8 mouse cellular contexts compared by ENCODE assay signal in the genomic region with DNA sequence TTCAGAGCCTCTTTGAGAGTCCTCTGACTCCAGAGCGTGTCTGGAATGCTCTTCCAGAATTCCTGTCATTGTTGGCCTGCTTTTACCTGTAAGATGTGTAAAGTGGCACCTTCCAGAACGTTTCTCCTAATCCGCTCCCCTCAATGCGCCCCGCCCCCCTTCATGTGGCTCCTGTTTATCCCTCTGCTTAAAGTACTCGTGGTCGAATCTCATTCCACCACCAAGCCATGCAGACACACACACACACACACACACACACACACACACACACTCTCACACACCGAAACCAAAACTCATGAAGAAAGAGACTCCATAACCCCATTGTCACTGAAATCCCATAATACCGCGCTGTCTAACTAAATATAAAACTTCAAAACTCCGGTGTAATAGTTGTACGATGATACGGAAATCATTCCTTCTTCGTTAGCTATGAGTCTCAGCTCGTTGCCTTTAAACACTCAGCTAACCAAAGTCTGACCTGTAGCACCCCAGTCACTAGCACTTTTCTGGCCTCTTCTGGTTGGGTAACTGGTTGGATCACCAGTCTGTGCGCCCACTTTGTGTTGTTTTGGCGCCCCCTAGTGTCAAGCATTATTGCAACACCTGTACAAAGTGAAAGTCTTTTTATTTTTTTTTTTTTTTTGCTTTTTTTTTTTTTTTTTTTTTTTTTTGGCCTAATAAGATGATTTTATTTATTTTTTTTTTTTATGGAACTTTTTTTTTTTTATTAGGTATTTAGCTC. TPM values are rescaled to one million over a fixed set of nuclear protein-coding genes. Genes with fewer than 3 reads are reported as not detected.
DNase-seq lines count a peak whose midpoint lies in the region; ATAC-seq and TF ChIP-seq lines count a peak whose summit lies in the region.

No protein-coding gene starts in this region.

- WGBS in hindbrain, postnatal 0 days: 49% methylated on average over 17 of the region's 17 CpGs

- no peaks in the 10 kb centered on the region for H3K36me3 ChIP-seq in hindbrain, postnatal 0 days (ENCODE audit: insufficient read depth, low read length)
- H3K36me3 ChIP-seq in megakaryocyte, embryonic 14.5 days (replicated peaks; ENCODE audit: low read length): peaks cover 5% of the 10 kb centered on the region

- H3K9ac ChIP-seq in hindbrain, postnatal 0 days (replicated peaks; ENCODE audit: low read length): no peak overlapping the region

- peak; percentile 83 for ATAC-seq in hindbrain, postnatal 0 days

- H3K4me2 ChIP-seq in hindbrain, postnatal 0 days (ENCODE audit: low read depth, low read length): 0 out of 2 replicates have a peak overlapping the region, but pooled peaks have one; percentile 16

- no peaks in the 10 kb centered on the region for H3K4me1 ChIP-seq in hindbrain, postnatal 0 days (ENCODE audit: insufficient read depth, low read length)
- H3K4me1 ChIP-seq in megakaryocyte, embryonic 14.5 days: peaks cover 35% of the 10 kb centered on the region

- H3K27me3 ChIP-seq in hindbrain, postnatal 0 days (ENCODE audit: insufficient read depth, low read length): no peaks in the 10 kb centered on the region
- H3K27me3 ChIP-seq in megakaryocyte, embryonic 14.5 days (replicated peaks): no peaks in the 10 kb centered on the region

- H3K9me3 ChIP-seq in hindbrain, postnatal 0 days (ENCODE audit: low read length): no peaks in the 10 kb centered on the region
- H3K9me3 ChIP-seq in megakaryocyte, embryonic 14.5 days: peaks cover 7% of the 10 kb centered on the region; the same call in 1 of the 2 replicates

- TF ChIP-seq CTCF in hindbrain, postnatal 0 days (IDR thresholded peaks at IDR 0.05; ENCODE audit: low read depth): peak; percentile 82

- no peak overlapping the region for H3K27ac ChIP-seq in hindbrain, postnatal 0 days

- no peak overlapping the region for H3K4me3 ChIP-seq in hindbrain, postnatal 0 days (ENCODE audit: low read length)
- peak overlapping the region; percentile 44 for H3K4me3 ChIP-seq in megakaryocyte, embryonic 14.5 days (replicated peaks)

- peak; percentile 84 for DNase-seq in R1 (ENCODE audit: low read depth, low spot score)
- peak; percentile 62 to 85 for DNase-seq in cerebellum, postnatal 4 days (ENCODE audit: low spot score in 2 of 2)
- peak; percentile 62 to 72 for DNase-seq in gastrocnemius, adult 8-10 months (ENCODE audit: low spot score in 2 of 2)
- peak; percentile 89 for DNase-seq in hindbrain, postnatal 0 days (ENCODE audit: low spot score)
- DNase-seq in left cerebral cortex, adult 18-20 months (ENCODE audit: low spot score in 2 of 2): peak; percentile 80 to 92
- peak; percentile 89 to 91 for DNase-seq in right cerebral cortex, adult 2 months (ENCODE audit: low spot score in 2 of 2)
- peak; percentile 57 for DNase-seq in urinary bladder, postnatal 10 days (ENCODE audit: low spot score)

RNA-seq across cellular contexts. Expression of gene Sf3b5, which starts 8.2 kb away (rescaled TPM):
- 1 to 10 TPM; 4.7 to 5.8 (median 5.2) TPM for total RNA-seq in gastrocnemius, adult 8-10 months (2022)
- total RNA-seq in hindbrain, postnatal 0 days (2014; rRNA removed): 18.8 and 27.7 TPM in 2 replicates
- polyA plus RNA-seq in hindbrain, postnatal 0 days (2015; fragmentation: Nextera tagmentation; extraction: Ambion mirVana): 27.6 and 28.0 TPM in 2 replicates
- total RNA-seq in left cerebral cortex, adult 18-20 months (2021): 1 to 10 TPM; 8.3 to 8.4 TPM
- 87.2 and 216 TPM in 2 replicates for polyA plus RNA-seq in megakaryocyte, embryonic 14.5 days (2012; ENCODE audit: insufficient read depth, low replicate concordance)

RNA-seq across cellular contexts. Expression of gene Stx11, which starts 32.8 kb away (rescaled TPM):
- under 1 TPM; 0.15 to 0.56 (median 0.30) TPM for total RNA-seq in gastrocnemius, adult 8-10 months (2022)
- total RNA-seq in hindbrain, postnatal 0 days (2014; rRNA removed): 1.3 and 2.4 TPM in 2 replicates
- 0.91 and 1.4 TPM in 2 replicates for polyA plus RNA-seq in hindbrain, postnatal 0 days (2015; fragmentation: Nextera tagmentation; extraction: Ambion mirVana)
- under 1 TPM; 0.07 to 0.37 TPM for total RNA-seq in left cerebral cortex, adult 18-20 months (2021)
- polyA plus RNA-seq in megakaryocyte, embryonic 14.5 days (2012; ENCODE audit: insufficient read depth, low replicate concordance): 35.2 and 81.5 TPM in 2 replicates
